Mouse (Mus musculus) heart, postnatal 0 days (tissue): ENCODE measurements around the gene Ngrn. TPM values are rescaled to one million over a fixed set of nuclear protein-coding genes. Genes with fewer than 3 reads are reported as not detected.

ENCODE experiments used
- ATAC-seq: fragments of 200-750 bp; cut with Nextera tagmentation; 2 replicates; pipeline ENCODE4 v1.8.0; 2017; ENCODE audit warnings: low read depth, moderate number of reproducible peaks, moderate library complexity; ENCODE audit not compliant: insufficient read depth
- DNase-seq: peaks from one replicate; pipeline ENCODE4 v3.0.0-alpha.2; 2016; ENCODE audit warnings: low spot score
- H3K27ac ChIP-seq: fragments of 300-500 bp; sonication (generic); 2 replicates; pipeline ENCODE4 v1.5.1; 2014; ENCODE audit warnings: low read depth, mild to moderate bottlenecking
- H3K27me3 ChIP-seq: fragments of 300-500 bp; sonication (generic); 2 replicates; pipeline ENCODE4 v1.6.1; 2014; ENCODE audit warnings: low read length, mixed read lengths; ENCODE audit not compliant: control insufficient read depth, insufficient read depth
- H3K36me3 ChIP-seq: fragments of 300-500 bp; sonication (generic); replicated peaks from 2 replicates; pipeline ENCODE4 v1.6.1; 2014; ENCODE audit warnings: low read length, mixed read lengths; ENCODE audit not compliant: control insufficient read depth, insufficient read depth
- H3K4me1 ChIP-seq: fragments of 300-500 bp; sonication (generic); 2 replicates; pipeline ENCODE4 v1.6.1; 2014; ENCODE audit warnings: antibody characterized with exemption; ENCODE audit not compliant: control insufficient read depth, insufficient read depth
- H3K4me2 ChIP-seq: fragments of 300-500 bp; sonication (generic); 2 replicates; pipeline ENCODE4 v1.6.1; 2014; ENCODE audit warnings: low read depth, mild to moderate bottlenecking, low read length, moderate library complexity
- H3K4me3 ChIP-seq: fragments of 300-500 bp; sonication (generic); 2 replicates; pipeline ENCODE4 v1.5.1; 2014; ENCODE audit warnings: low read depth, low read length
- H3K9ac ChIP-seq: fragments of 300-500 bp; sonication (generic); replicated peaks from 2 replicates; pipeline ENCODE4 v1.6.1; 2014; ENCODE audit warnings: low read depth, low read length, mixed read lengths
- H3K9me3 ChIP-seq: fragments of 300-500 bp; sonication (generic); replicated peaks from 2 replicates; pipeline ENCODE4 v1.6.1; 2016; ENCODE audit warnings: low read length; ENCODE audit not compliant: control insufficient read depth
- CTCF ChIP-seq: IDR thresholded peaks from 2 replicates; pipeline ENCODE4 v1.5.1; 2016; ENCODE audit warnings: antibody characterized with exemption, control low read depth, low read depth
- EP300 ChIP-seq: IDR thresholded peaks from 2 replicates; pipeline ENCODE4 v1.6.1; 2016; ENCODE audit warnings: antibody characterized with exemption, low read depth
- WGBS: fragments of 180-500 bp; shearing (Covaris S2); extraction: QIAGEN DNeasy Blood & Tissue Kit; methylation state at CpG from one replicate; pipeline ENCODE4 v1.1.7; 2014; 5-methylcytosine and 5-hydroxymethylcytosine counted together
- polyA plus RNA-seq: library from polyadenylated mRNA; unstranded; fragments of >200 nt; fragmentation: Nextera tagmentation; extraction: Ambion mirVana; gene quantifications from 2 replicates; pipeline ENCODE4 v1.2.1, GENCODE M21; 2015
- total RNA-seq: library from RNA; depleted of rRNA; stranded (reverse); fragments of >200 nt; gene quantifications from 2 replicates; pipeline ENCODE4 v1.2.3, GENCODE M21; 2014; ENCODE audit warnings: low replicate concordance

Gene Ngrn
- total and polyA plus RNA-seq, 2 experiments from 2014 or later, result 14.0 to 35.8 TPM

DNA sequence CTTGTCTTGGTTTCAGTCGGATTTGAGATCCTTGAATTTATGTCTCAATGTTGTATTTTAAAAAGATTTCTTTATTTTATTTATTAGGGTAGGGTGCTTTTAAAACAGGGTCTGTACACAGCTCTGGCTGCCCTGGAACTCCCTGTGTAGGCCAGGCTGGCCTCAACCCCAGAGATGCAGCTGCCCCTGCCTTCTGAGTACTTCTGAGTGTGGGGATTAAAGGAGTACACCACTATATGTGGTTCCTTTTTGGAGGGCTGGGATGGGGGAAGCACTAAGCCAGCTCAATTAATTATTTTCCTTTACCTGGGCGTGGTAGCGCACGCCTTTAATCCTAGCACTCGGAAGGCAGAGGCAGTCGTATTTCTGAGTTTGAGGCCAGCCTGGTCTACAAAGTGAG lies 35.4 kb downstream of the Ngrn start:
- no peak overlapping the region for H3K9ac ChIP-seq
- no peaks in the 10 kb centered on the region; the same call in 1 of the 2 replicates for H3K4me1 ChIP-seq
- H3K27me3 ChIP-seq, result no peaks in the 10 kb centered on the region
- peaks cover 7% of the 10 kb centered on the region for H3K36me3 ChIP-seq
- ATAC-seq (no peak), DNase-seq (no peak)
- no peak for TF ChIP-seq CTCF
- TF ChIP-seq EP300, result no peak
- 0 out of 2 replicates have a peak overlapping the region, but pooled peaks have one; percentile 15 for H3K4me2 ChIP-seq
- no peaks in the 10 kb centered on the region for H3K9me3 ChIP-seq
- H3K27ac ChIP-seq, result no peak overlapping the region
- no peak overlapping the region for H3K4me3 ChIP-seq
- 90% methylated on average over 6 of the region's 6 CpGs for whole genome bisulfite sequencing

DNA sequence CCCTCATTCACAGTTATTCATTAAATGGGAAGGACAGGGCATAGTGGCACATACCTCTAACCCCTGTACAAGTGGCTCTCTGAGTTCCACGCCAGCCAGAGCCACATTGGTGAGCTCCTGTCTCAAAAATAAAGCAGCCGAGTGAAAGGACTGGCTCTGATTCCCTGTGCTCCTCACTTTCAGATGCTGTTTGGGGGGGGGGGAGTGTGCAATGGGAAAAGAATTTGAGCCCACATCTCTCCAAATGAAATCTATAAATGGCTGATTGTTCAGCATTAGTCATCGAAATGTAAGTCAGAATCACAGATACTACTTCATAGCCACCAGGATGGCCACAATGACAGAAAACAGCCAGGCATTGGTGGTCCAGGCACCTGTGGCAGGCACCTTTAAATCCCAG lies 36.0 kb downstream of the Ngrn start:
- no peaks in the 10 kb centered on the region for H3K9me3 ChIP-seq
- TF ChIP-seq EP300 (no peak), CTCF (no peak)
- H3K27me3 ChIP-seq, result no peaks in the 10 kb centered on the region
- H3K4me2 ChIP-seq, result no peak overlapping the region
- no peak overlapping the region for H3K9ac ChIP-seq
- no peak overlapping the region for H3K27ac ChIP-seq
- WGBS, result 43% methylated on average over 3 of the region's 3 CpGs
- DNase-seq (no peak), ATAC-seq (no peak)
- peaks cover 13% of the 10 kb centered on the region for H3K36me3 ChIP-seq
- no peak overlapping the region for H3K4me3 ChIP-seq
- no peaks in the 10 kb centered on the region; the same call in 1 of the 2 replicates for H3K4me1 ChIP-seq

DNA sequence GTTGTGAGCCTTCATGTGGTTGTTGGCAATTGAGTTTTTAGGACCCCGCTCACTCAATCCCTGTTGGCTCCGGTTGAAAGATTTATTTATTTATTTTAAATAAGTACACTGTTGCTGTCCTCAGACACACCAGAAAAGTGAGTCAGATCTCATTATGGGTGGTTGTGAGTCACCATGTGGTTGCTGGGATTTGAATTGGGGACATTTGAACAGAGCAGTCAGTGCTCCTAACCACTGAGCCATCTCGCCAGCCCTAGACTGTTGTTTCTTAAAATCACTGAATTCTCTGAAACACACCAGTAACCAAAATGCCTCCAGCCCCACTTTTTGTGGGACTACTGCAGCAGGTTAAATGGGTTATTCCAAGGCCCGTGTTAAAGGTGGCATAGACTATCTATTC lies 37.7 kb downstream of the Ngrn start:
- ATAC-seq (no peak), DNase-seq (no peak)
- no peak for TF ChIP-seq CTCF
- no peak for TF ChIP-seq EP300
- no peak overlapping the region for H3K9ac ChIP-seq
- H3K4me1 ChIP-seq, result no peaks in the 10 kb centered on the region; the same call in 1 of the 2 replicates
- H3K4me2 ChIP-seq, result no peak overlapping the region
- no peak overlapping the region for H3K4me3 ChIP-seq
- no peak overlapping the region for H3K27ac ChIP-seq
- 95% methylated on average over 4 of the region's 4 CpGs for WGBS
- peaks cover 27% of the 10 kb centered on the region for H3K36me3 ChIP-seq
- H3K9me3 ChIP-seq, result no peaks in the 10 kb centered on the region
- H3K27me3 ChIP-seq, result no peaks in the 10 kb centered on the region

DNA sequence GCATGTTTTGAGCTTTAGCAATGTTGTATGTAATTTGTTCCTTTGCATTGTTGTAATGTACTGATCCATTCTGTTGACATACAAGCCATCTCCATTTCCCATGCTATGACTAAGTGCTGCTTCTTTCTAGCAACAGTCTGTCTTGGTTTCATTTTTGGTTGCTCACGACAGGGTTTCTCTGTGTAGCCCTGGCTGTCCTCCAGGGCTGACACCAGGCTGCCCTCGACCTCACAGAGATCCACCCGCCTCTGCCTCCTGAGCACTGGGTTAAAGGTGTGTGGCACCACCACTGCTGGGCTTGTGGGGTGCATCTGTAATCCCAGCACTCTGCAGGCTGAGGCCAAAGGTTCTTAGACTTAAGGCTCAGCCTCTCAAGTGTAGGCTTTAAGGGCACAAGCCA lies 38.6 kb downstream of the Ngrn start:
- Histone ChIP-seq H3K27ac (no peak overlapping the region), H3K27me3 (no peaks in the 10 kb centered on the region), H3K4me2 (no peak overlapping the region), H3K4me1 (no peaks in the 10 kb centered on the region; the same call in 1 of the 2 replicates), H3K9me3 (no peaks in the 10 kb centered on the region), H3K36me3 (peaks cover 35% of the 10 kb centered on the region), H3K9ac (no peak overlapping the region), H3K4me3 (no peak overlapping the region)
- 90% methylated on average over 3 of the region's 3 CpGs for WGBS
- DNase-seq (no peak), ATAC-seq (no peak)
- no peak for TF ChIP-seq CTCF
- no peak for TF ChIP-seq EP300

DNA sequence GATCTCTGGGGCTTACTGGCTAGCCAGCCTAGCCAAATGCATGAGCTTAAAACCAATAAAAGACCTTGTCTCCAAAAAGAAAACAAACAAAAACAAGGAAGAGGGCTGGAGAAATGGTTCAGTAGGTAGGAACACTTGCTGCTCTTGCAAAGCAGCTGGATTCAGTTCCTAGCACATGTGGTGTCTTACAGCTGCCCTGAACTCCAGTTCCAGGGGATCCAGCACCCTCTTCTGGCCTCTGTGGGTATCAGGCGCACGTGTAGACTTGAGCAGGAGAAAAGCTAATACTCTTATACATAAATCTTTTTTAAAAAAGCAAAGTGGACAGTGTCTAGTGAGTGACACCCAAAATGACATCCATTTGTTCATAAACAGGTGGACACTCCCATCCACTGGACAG lies 40.5 kb downstream of the Ngrn start:
- 89% methylated on average over 2 of the region's 2 CpGs for WGBS
- no peaks in the 10 kb centered on the region for H3K27me3 ChIP-seq

DNA sequence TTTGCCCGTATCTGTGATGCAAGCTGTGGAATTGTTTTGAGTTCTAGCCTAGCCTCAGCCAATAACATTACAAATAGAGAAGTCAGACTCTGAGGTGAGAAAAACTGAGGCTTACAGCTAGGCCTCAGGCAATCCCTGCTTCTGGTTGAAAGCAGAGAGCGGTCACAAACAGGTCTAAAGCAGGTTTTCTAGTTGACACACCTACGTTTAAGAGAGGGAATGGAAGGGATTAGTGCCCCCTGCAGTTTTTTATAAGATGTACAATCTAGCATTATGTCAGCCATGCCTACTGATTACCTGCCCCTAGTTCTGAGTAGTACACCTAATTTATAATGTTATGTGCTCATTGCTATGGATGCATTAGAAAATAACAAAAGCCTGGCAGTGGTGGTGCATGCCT lies 46.8 kb downstream of the Ngrn start:
- no peak for DNase-seq
- Histone ChIP-seq H3K4me1 (no peaks in the 10 kb centered on the region), H3K27me3 (no peaks in the 10 kb centered on the region), H3K4me2 (no peak overlapping the region), H3K27ac (no peak overlapping the region), H3K9me3 (no peaks in the 10 kb centered on the region), H3K36me3 (peaks cover 93% of the 10 kb centered on the region), H3K4me3 (no peak overlapping the region), H3K9ac (no peak overlapping the region)
- TF ChIP-seq EP300 (no peak), CTCF (0 out of 2 replicates have a peak, but pooled peaks have one; percentile 12)
- WGBS, result 85% methylated on average over 3 of the region's 3 CpGs
- no peak for ATAC-seq

More for the DNA sequence above, 40.5 kb downstream of the Ngrn start:
- DNase-seq (no peak), ATAC-seq (no peak)
- Histone ChIP-seq H3K27ac (no peak overlapping the region), H3K4me2 (no peak overlapping the region), H3K36me3 (peaks cover 55% of the 10 kb centered on the region), H3K9me3 (no peaks in the 10 kb centered on the region), H3K9ac (no peak overlapping the region), H3K4me1 (no peaks in the 10 kb centered on the region), H3K4me3 (no peak overlapping the region)
- TF ChIP-seq EP300 (no peak), CTCF (no peak)
